Mouse (Mus musculus) E14TG2a.4 (cell line): Measurements from ENCODE around the gene Pcbd2.

ENCODE experiments used
- H3K27me3 ChIP-seq: 2 replicates; pipeline ENCODE4 v1.6.1; 2014; ENCODE audit warnings: low read length, control low read depth; ENCODE audit not compliant: insufficient read depth
- H3K36me3 ChIP-seq: 2 replicates; pipeline ENCODE4 v1.6.1; 2014; ENCODE audit warnings: low read length, control low read depth; ENCODE audit not compliant: insufficient read depth
- H3K4me1 ChIP-seq: replicated peaks from 2 replicates; pipeline ENCODE4 v1.6.1; 2014; ENCODE audit warnings: low read depth, low read length, control low read depth
- H3K4me3 ChIP-seq: replicated peaks from 2 replicates; pipeline ENCODE4 v1.5.1; 2014; ENCODE audit warnings: mild to moderate bottlenecking, low read length
- H3K9me3 ChIP-seq: 2 replicates; pipeline ENCODE4 v1.6.1; 2014; ENCODE audit warnings: low read length, control low read depth
- CTCF ChIP-seq: conservative IDR thresholded peaks from 2 replicates; pipeline ENCODE4 v1.5.1; 2014; ENCODE audit warnings: low read length
- NANOG ChIP-seq: IDR thresholded peaks from 2 replicates; pipeline ENCODE4 v1.6.1; 2014; ENCODE audit warnings: borderline replicate concordance, low read length, mixed read lengths
- POU5F1 ChIP-seq: IDR thresholded peaks from 2 replicates; pipeline ENCODE4 v1.6.1; 2014; ENCODE audit warnings: low read length, borderline replicate concordance

The Pcbd2 gene

DNA sequence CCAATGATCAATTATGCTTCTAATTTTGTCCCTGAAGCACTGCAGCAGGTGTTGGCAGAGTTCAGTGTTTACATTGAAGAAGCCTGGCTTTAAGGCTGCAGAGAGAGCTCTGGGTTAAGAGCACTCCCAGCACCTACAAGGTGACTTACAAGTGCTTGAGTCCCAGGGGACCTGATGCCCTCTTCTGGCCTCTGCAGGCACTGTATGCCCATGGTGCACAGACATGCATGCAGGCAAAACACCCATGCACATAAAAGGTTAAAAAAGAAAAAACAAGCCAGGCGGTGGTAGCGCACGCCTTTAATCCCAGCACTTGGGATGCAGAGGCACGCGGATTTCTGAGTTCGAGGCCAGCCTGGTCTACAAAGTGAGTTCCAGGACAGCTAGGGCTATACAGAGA, 30.5 kb downstream of the Pcbd2 start:
- Histone ChIP-seq H3K4me1 (peaks cover 39% of the 10 kb centered on the region), H3K27me3 (no peaks in the 10 kb centered on the region), H3K36me3 (no peaks in the 10 kb centered on the region), H3K9me3 (no peaks in the 10 kb centered on the region), H3K4me3 (no peak overlapping the region; the same call in 1 of the 2 replicates)
- no peak for TF ChIP-seq POU5F1
- peak; percentile 36 for TF ChIP-seq CTCF

DNA sequence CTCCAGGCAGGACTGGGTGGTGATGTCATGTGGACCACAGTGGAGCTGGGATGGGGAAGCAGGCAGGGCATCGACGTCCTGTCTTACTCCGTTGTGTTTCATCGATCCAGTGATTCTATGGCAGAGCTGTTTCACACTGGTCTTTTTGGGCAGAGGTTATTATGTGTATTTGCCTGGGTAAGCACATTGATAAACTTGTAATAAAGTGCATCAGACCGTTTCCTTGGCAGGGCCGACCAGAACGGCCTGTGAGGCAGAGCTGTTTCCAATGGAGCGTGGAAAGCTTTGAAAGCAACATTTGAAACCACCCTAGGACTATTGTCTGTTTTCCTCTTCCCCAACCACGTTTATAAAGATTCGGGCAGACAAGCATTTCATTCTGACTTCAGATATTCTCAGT, 33.4 kb downstream of the Pcbd2 start:
- Histone ChIP-seq H3K27me3 (no peaks in the 10 kb centered on the region), H3K9me3 (no peaks in the 10 kb centered on the region), H3K4me3 (0 out of 2 replicates have a peak overlapping the region, but pooled peaks have one; percentile 27), H3K36me3 (no peaks in the 10 kb centered on the region), H3K4me1 (peaks cover 34% of the 10 kb centered on the region)
- TF ChIP-seq NANOG (no peak), CTCF (no peak), POU5F1 (no peak)

DNA sequence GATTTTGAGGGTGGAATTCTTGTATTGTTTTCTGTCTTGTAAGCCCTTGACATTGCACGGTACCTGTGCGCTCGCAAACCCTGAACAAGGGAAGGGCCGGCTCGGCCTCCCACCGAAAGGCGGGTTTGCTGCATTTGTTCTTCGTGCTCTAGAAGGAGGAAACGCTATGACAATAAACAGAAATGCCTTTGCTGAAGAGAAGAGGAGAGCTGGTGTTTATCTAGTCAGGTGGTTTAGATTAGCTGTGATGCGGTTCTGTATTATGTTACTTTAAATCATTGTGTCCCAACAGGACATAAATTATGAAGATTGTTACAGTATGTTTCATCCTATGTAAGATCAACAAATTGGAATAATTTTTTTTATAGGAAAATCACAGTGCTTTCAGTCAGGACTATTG, 34.3 kb downstream of the Pcbd2 start:
- Histone ChIP-seq H3K27me3 (no peaks in the 10 kb centered on the region), H3K36me3 (no peaks in the 10 kb centered on the region), H3K4me1 (peaks cover 29% of the 10 kb centered on the region), H3K9me3 (no peaks in the 10 kb centered on the region), H3K4me3 (no peak overlapping the region)
- TF ChIP-seq NANOG, result no peak
- TF ChIP-seq CTCF, result no peak
- no peak for TF ChIP-seq POU5F1

DNA sequence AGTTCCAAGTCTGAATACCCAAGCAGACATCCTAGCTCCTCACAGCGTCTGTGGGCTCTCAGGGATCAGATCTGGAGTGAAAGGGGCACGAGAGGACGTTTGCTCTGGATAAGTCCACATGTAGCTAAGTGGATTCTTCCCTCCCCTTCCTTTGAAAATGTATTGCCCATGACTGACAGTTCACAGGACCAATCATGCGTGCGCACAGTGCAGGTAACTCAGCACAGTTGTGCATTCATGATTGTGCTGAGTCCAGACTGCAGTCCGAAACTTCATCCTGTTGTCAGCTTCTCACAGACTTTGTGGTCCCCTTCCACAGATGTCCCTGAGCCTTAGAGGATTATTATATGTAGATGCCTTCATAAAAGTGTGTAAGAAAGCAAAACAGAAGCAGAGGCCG, 47.2 kb downstream of the Pcbd2 start:
- H3K36me3 ChIP-seq, result peaks cover 8% of the 10 kb centered on the region; the same call in 1 of the 2 replicates
- no peaks in the 10 kb centered on the region for H3K4me1 ChIP-seq

DNA sequence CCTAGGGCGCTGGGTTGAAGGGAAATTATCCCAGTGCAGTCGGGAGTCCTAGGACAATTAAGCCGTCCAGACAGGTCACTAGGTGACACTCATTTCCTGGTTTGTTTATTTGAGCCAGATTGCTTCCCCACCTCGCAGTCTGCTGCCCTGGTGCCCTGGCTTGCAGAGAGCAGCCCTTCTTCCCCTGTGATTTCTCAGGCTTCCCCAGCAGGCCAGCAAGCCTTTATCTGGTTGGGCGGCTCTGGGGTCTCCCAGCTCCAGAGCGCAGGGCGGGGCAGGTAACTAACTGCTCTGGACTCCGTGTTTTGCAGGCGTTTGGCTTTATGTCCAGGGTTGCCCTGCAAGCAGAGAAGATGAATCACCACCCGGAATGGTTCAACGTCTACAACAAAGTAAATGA, 47.9 kb downstream of the Pcbd2 start:
- Histone ChIP-seq H3K9me3 (peaks cover 43% of the 10 kb centered on the region), H3K4me1 (no peaks in the 10 kb centered on the region), H3K4me3 (no peak overlapping the region), H3K36me3 (peaks cover 8% of the 10 kb centered on the region; the same call in 1 of the 2 replicates), H3K27me3 (no peaks in the 10 kb centered on the region)
- TF ChIP-seq NANOG, result no peak
- no peak for TF ChIP-seq CTCF
- no peak for TF ChIP-seq POU5F1

More for the DNA sequence above, 47.2 kb downstream of the Pcbd2 start:
- no peak for TF ChIP-seq NANOG
- TF ChIP-seq CTCF, result no peak
- TF ChIP-seq POU5F1, result no peak
- peaks cover 42% of the 10 kb centered on the region for H3K9me3 ChIP-seq
- H3K27me3 ChIP-seq, result no peaks in the 10 kb centered on the region
- no peak overlapping the region for H3K4me3 ChIP-seq

DNA sequence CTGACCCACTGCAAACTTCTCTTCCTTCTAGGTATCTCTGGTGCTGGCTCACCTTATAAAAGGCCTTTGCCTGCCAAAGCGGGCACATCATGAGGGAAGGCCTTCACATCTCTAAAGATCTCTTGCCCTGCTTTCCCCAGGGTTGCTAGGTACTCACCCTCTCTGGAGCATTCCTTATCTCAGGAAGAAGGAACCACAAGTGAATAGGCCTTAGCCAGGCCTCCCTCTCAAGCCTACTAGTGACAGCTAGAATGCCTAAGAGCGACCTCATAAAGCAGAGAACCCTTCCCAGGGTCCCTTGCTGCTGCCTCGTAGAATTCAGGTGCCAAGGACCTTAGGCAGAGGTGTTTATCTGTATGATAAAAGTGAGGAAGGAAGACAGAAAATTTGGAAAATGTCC, 57.1 kb downstream of the Pcbd2 start, which contains the start of gene Catsper3:
Gene Catsper3, plus strand, starts transcription at position 301 of the 400 bp plus-strand sequence.
- peaks cover 56% of the 10 kb centered on the region for H3K9me3 ChIP-seq
- no peak within 1 kb of the TSS for H3K4me3 ChIP-seq
- H3K4me1 ChIP-seq, result no peaks in the 10 kb centered on the region
- no peaks in the 10 kb centered on the region for H3K27me3 ChIP-seq
- 0 out of 2 replicates have a peak, but pooled peaks cover 9% of the 10 kb centered on the region for H3K36me3 ChIP-seq
- TF ChIP-seq CTCF (no peak), POU5F1 (no peak), NANOG (no peak)

DNA sequence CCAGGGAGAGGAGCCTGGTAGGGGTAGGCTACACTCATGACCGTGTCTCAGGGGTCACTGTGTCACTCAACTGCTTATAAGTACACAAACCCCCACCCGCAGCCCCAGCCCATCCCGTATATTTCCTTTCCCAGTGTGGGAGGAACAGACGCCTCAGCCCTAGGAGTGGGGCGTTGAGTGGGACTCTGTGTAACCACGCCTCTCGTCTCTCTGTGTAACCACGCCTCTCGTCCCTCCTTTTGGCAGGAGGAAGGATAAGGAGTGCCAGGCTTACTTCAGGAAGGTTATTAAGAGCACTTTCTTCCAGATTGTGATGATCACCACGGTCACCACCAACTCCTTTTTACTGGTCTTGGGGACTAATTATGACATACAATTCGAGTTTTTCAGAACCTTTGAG, 59.0 kb downstream of the Pcbd2 start:
- 0 out of 2 replicates have a peak, but pooled peaks cover 9% of the 10 kb centered on the region for H3K36me3 ChIP-seq
- no peak overlapping the region for H3K4me3 ChIP-seq
- H3K4me1 ChIP-seq, result no peaks in the 10 kb centered on the region
- TF ChIP-seq NANOG, result no peak
- TF ChIP-seq CTCF, result no peak
- no peak for TF ChIP-seq POU5F1
- H3K27me3 ChIP-seq, result no peaks in the 10 kb centered on the region
- peaks cover 71% of the 10 kb centered on the region for H3K9me3 ChIP-seq

DNA sequence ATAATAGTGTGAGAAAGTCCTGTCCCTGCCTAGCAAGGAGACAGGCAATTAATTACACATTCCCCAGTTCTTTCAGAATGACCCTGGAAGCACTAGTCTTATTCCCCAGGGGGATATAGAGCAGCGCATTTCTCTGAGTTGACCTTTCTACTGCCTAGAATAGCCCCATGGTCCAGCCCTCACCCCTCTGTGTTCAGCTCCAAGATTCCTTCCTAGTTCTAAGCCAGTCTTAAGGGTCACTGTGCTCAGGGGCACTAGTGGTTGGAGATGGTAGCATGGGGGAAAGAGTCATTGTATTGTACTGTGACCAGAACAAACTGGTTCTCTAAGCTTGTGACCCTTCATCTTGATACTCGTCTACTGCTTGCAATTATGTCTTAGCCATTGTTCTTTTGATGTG, 74.1 kb downstream of the Pcbd2 start:
- H3K4me3 ChIP-seq, result no peak overlapping the region
- H3K9me3 ChIP-seq, result peaks cover 41% of the 10 kb centered on the region
- TF ChIP-seq NANOG (no peak), POU5F1 (no peak), CTCF (no peak)
- H3K27me3 ChIP-seq, result no peaks in the 10 kb centered on the region
- no peaks in the 10 kb centered on the region for H3K36me3 ChIP-seq
- H3K4me1 ChIP-seq, result no peaks in the 10 kb centered on the region

DNA sequence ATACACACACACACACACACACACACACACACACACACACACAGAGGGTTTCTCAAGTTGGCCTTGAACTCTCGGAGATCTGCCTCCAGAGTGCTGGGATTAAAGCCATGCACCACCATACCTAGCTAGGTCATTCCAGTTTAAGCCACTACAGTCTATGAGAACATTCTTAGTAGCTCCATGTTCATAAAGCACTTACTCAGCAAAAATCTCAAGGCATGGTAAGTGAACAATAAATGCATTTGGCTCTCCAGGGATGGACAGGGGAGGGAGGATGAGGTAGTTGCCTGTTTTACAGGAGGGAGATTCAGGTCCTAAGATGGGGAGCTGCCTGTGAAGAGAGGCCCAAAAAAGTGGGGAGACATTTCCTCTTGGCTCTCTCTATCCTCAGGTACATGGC, 76.8 kb downstream of the Pcbd2 start:
- Histone ChIP-seq H3K9me3 (peaks cover 41% of the 10 kb centered on the region), H3K4me3 (no peak overlapping the region), H3K4me1 (no peaks in the 10 kb centered on the region), H3K36me3 (no peaks in the 10 kb centered on the region), H3K27me3 (0 out of 2 replicates have a peak, but pooled peaks cover 6% of the 10 kb centered on the region)
- TF ChIP-seq CTCF, result no peak
- TF ChIP-seq POU5F1, result no peak
- TF ChIP-seq NANOG, result no peak
